Mouse (Mus musculus) embryonic stem cell, embryonic (primary cell): ENCODE measurements around the gene Aldh4a1.

Experiments
- CTCF ChIA-PET, 4 experiments: fragments of 300-600 bp in 2 of 4; fragments of 350-600 bp in 2 of 4; sonication (Branson Sonifier 250); formaldehyde crosslinking; loops; one replicate each; lab custom pipeline; 2022; ENCODE audit warnings: inconsistent platforms in 2 of 4; lab: Charles Lee
- POLR2A ChIA-PET, 4 experiments: fragments of 300-600 bp in 2 of 4; fragments of 350-600 bp in 2 of 4; sonication (Branson Sonifier 250); formaldehyde crosslinking; loops; one replicate each; lab custom pipeline; 2022; ENCODE audit warnings: antibody characterized with exemption in 4 of 4, inconsistent platforms in 1 of 4; lab: Charles Lee

The Aldh4a1 gene

DNA sequence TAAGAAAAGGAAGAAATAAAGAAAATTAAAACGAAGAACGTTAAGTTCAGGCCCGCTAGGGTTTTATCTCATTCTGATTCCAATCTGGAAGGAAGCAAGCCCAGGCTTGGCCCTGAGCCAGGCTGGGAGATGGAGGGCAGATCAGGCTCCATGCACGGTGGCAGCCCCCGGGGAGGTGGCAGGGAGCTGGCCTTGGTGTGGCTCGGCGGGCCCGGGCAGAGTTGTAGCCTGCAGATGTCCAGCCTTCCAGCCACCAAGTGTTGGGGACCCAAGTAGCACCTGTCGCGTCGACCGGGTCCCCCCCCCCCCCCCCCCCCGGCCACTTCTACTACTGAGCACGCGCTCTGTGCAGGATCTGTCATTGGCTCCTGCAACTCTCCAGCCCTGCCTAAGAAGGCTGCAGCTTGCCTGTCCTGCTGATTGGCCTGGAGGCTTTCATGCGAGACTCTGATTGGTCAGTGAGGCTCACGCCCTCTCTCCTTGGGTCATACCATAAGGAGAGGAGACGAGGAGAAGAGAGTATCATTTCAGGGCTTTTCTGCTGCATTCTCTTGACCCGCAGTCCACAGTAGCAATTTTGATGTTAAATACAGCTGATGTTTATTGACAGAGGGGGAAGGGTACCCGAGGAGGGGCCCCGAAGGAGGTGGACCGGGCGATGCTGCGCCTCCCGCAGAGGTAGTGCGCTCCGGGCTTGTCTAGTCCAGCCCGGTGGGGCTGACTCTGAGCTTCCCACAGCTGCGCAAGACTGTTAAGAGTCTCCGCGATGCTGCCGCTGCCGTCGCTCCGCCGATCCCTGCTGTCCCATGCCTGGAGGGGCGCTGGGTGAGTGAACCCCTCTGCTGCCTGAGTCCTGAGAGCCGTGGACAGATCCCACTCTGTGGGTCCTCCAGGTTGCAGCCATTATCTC lies at the start of gene Aldh4a1:
TSS of gene Aldh4a1 (plus strand) at position 494 of the 910 bp plus-strand sequence.
- ChIA-PET CTCF (interaction anchor here (0.5 to 4.8 kb wide), 28 partner anchors 10 to 1793 kb away, joined by 3 to 48 read pairs (median 4); partner anchors contain the start of genes Gm21969 (in 3 of the 4), Akr7a5 (in 1 of the 4) and Pqlc2 (in 1 of the 4)), POLR2A (interaction anchor here in 3 of 4 experiments (0.5 to 2.6 kb wide), 51 partner anchors 8 to 1662 kb away, joined by 3 to 35 read pairs (median 4); partner anchors contain the start of genes Gm21969 (in 3 of the 3), Akr7a5 (in 1 of the 3) and Pqlc2 (in 1 of the 3))

DNA sequence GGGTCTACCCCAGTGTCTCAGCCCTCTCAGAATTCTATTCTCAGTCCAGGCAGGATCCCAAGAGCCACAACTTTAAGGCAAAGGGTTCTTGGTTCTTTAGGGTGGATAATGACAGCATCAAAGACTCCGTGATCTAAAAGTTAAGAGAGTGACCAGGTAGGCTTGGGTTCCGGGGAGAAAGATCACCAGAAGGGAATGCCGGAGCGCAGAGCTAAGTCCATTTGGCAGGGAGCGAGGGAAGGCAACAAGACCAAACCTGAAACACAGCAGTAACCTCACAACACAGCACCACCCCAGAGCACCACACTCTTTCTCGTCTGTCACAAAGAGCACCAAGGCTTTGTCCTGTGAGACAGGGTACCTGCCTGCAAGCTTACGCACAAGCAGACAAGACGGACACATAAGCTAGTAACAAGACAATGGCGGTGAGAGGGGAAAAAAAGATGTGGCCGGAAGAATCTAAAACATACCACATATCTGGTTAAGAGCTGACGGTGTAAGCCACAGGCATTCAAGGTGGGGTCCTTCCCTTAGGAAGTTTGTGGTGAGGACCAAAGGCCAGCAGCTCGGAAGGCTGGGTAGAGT lies 49.6 kb upstream of the Aldh4a1 start:
- ChIA-PET CTCF (interaction anchor here (0.6 to 3.3 kb wide), 18 partner anchors 10 to 102 kb away, joined by 3 to 47 read pairs (median 5); partner anchors contain the start of gene Gm21969 (in 2 of the 4)), POLR2A (interaction anchor here in 3 of 4 experiments (0.6 to 4.4 kb wide), 25 partner anchors 11 to 442 kb away, joined by 3 to 48 read pairs (median 6); partner anchors contain the start of genes Aldh4a1 (in 3 of the 3) and Minos1 (in 1 of the 3))

DNA sequence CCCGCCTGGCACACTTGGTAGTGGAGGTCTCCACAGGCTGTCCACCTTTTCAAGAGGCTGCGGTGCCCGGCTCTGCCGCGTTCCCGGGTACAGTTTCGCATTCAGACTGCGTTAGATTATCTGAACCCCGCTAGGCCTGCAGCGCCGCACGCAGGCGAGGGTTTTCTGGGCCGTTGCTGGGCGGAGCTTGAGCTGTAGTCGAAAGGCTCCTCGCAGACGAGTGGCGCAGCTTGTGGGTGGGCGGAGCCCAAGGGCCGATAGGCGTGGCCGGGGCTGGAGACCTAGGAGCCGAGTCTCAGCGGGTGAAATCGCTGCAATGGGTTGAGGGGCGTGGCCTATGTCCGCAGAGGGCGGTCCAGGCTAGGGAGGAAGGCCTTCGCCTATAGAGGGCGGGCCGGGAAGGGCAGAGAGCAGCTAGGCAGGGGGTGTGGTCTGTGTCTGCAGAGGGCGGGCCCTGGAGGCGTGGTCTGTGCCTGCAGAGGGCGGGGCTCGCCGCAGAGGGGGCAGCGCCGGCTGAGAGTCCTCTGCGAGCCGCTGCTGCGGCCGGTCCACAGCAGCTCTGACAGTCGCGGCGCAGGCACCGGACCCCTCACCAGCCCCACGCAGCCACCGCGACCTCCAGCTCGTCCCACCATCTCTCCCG lies 48.4 kb upstream of the Aldh4a1 start:
- POLR2A ChIA-PET, result interaction anchor here in 3 of 4 experiments (0.5 to 4.4 kb wide), 59 partner anchors 8 to 1050 kb away, joined by 3 to 48 read pairs (median 5); partner anchors contain the start of genes Aldh4a1 (in 3 of the 3), Gm21969 (in 2 of the 3), Capzb (in 1 of the 3) and Minos1 (in 1 of the 3)

DNA sequence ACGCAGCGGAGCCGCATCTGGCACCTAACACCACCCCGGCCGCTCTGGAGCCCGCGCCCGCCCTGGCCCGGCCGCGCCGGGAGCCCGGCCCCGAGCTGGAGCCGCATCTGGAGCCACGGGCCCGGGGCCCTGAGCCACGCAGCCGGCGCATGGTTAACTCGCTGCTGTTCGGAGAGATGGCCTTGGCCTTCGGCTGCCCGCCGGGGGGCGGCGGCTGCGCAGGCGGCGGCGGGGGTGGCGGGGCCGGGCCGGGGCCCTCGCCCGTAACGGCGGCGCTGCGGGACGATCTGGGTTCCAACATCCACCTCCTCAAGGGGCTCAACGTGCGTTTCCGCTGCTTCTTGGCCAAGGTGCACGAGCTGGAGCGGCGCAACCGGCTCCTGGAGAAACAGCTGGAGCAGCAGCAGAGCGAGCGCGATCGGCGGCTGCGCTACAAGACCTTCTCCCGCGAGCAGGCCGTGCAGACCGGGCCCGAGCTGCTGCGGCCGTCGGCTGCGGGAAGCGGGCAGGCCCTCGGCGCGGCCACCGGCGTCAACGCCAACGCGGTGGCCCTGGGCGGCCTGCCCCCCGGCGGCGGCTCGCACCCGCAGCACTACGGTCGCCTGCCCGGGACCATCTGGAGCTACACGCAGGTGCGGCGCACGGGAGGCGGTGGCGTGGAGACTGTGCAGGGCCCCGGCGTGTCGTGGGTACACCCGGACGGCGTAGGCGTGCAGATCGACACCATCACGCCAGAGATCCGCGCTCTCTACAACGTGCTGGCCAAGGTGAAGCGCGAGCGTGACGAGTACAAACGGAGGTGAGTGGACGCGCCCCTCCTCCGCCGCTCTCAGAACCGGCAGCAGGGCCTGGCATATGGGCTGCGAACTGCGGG lies 47.6 kb upstream of the Aldh4a1 start:
- CTCF ChIA-PET, result interaction anchor here (0.6 to 3.3 kb wide), 39 partner anchors 8 to 585 kb away, joined by 3 to 47 read pairs (median 4); partner anchors contain the start of genes Gm21969 (in 3 of the 4), Akr7a5 (in 1 of the 4), Aldh4a1 (in 1 of the 4) and Pqlc2 (in 1 of the 4)
- POLR2A ChIA-PET, result interaction anchor here in 3 of 4 experiments (0.6 to 4.4 kb wide), 55 partner anchors 8 to 574 kb away, joined by 3 to 48 read pairs (median 5); partner anchors contain the start of genes Aldh4a1 (in 3 of the 3), Gm21969 (in 2 of the 3), Capzb (in 1 of the 3) and Minos1 (in 1 of the 3)

More for the DNA sequence above, 48.4 kb upstream of the Aldh4a1 start:
- CTCF ChIA-PET, result interaction anchor here (0.5 to 3.3 kb wide), 44 partner anchors 9 to 1664 kb away, joined by 3 to 47 read pairs (median 4); partner anchors contain the start of genes Gm21969 (in 3 of the 4), Akr7a5 (in 1 of the 4), Aldh4a1 (in 1 of the 4) and Pqlc2 (in 1 of the 4)

DNA sequence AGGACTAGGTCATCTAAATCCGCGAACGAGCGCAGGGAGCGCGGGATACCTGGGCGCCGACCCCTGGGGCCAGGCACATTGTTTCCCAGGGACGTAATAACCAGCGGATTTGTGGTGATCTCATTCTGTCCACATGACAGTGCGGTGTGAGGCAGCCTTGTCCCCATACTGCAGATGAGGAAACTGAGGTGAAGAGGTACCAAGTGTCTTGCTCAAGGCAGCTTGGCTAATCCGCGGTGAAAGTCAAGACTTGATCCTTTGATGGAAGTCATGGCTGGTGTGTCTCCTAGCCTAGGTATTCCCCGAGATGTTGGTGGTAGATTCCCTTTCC lies 47.0 kb upstream of the Aldh4a1 start:
- ChIA-PET POLR2A (interaction anchor here in 3 of 4 experiments (0.6 to 4.4 kb wide), 15 partner anchors 9 to 246 kb away, joined by 3 to 48 read pairs (median 6); partner anchors contain the start of gene Aldh4a1 (in 2 of the 3)), CTCF (interaction anchor here in 3 of 4 experiments (0.6 to 3.3 kb wide), 7 partner anchors 12 to 233 kb away, joined by 3 to 47 read pairs (median 12); partner anchors contain the start of gene Gm21969 (in 2 of the 3))

DNA sequence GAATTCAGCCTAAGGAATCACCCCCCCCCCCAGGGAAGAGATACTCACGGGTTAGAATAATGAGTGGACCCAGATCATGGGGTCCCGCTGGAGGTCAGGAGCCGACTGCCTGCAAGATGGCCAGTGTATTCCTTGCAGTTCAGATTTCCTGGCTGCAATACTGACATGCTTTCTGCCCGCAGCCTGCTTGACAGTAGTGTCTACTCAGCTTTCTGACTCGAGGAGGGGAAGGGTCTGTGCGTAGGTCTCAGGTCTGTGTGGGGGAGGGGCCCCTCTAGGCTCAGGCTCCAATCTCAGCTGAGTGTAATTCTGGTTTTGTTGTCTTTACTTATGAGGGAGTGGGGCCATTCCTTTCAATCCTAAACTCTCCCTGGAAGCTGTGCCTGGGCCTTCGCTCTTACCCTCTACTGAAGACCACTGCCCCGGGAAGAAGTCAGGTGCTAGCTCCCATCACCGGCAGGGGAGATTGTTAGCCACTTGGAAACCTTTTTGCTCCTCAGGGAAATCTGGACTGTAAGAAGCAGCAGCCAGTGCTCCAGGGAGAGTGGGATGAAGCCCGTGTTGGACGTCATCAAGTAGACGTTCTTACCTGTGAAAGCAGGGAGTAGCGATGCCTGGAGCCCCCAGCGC lies 46.3 kb upstream of the Aldh4a1 start:
- CTCF ChIA-PET, result interaction anchor here in 2 of 4 experiments (1.3 to 2.4 kb wide), 2 partner anchors 26 kb away, joined by 4 to 16 read pairs; partner anchors contain the start of gene Gm21969 (in 1 of the 2)
- POLR2A ChIA-PET, result interaction anchor here in 2 of 4 experiments (0.7 to 4.4 kb wide), 6 partner anchors 8 to 246 kb away, joined by 3 to 48 read pairs (median 8); partner anchors contain the start of gene Aldh4a1 (in 1 of the 2)

DNA sequence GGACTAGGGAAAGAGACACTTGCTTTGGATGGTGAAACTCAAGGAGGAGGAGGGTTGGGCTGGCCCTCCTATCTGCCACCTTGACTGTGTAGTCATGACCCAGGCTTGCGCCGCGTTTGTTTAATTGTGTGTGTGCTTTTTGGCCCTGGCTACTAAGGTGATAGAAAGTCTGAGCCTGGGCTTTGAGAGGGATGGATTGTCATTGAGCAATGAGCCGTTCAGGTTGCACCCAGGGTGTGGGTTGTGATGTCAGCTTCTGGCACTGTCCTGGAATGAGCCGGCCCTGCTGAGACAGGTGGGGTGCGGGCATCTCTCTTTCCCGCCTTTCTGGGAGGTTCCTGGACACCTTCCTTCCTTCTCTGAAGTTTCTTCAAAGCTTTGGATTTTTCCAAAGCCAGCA lies 45.7 kb upstream of the Aldh4a1 start:
- ChIA-PET POLR2A (interaction anchor here in 2 of 4 experiments (0.7 to 4.4 kb wide), 3 partner anchors 8 to 90 kb away, joined by 3 to 48 read pairs (median 13); partner anchors contain the start of gene Aldh4a1 (in 1 of the 2)), CTCF (interaction anchor here in 1 of 4 experiments (1.3 kb wide), 1 partner anchor 26 kb away, joined by 4 read pairs; no protein-coding TSS in a partner anchor)

DNA sequence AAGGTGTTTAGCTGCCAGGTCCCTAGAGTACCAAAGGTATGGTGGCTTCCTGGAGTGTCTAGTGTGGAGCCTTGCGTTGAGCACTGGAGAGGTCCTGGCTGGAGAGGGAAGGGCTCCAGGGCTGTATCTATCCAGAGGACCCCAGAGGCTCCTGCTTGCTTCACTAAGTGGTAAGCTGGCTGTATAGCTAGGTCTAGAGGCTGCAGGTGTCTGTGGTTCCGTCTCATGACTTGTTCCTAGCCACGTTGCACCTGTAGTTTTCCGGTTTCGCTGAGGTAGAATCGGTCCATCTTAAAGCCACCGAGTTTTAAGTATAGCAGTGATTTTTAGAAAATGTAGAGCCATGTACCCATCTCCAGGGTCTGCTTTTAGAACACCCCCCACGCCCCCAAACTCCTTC lies 44.3 kb upstream of the Aldh4a1 start:
- CTCF ChIA-PET, result interaction anchor here (0.6 to 1.7 kb wide), 8 partner anchors 10 to 659 kb away, joined by 3 to 12 read pairs (median 4); partner anchors contain the start of gene Gm21969 (in 1 of the 4)
- POLR2A ChIA-PET, result interaction anchor here in 3 of 4 experiments (0.6 to 1.4 kb wide), 5 partner anchors 10 to 242 kb away, joined by 3 to 5 read pairs (median 4); no protein-coding TSS in a partner anchor

DNA sequence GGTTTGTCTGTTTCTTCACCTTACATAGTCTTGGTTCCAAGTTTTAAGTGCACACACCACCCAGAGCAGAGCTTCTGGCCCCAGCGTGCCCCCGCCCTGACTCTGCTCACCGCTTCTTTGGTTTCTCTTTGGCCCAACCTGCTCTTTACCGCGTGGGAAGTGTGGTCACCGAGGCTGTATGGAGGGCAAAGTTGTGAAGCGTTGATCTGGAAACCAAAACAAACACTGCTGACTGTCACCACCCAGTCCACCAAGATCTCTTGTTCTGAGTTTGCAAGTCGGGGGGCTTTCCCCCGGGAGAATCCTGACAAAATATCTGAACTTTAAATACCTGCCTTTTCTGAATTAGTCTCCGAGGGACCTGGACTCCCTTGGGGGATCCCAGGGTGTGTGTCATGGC lies 43.7 kb upstream of the Aldh4a1 start:
- CTCF ChIA-PET, result interaction anchor here in 2 of 4 experiments (1.0 to 1.7 kb wide), 4 partner anchors 10 to 33 kb away, joined by 3 to 4 read pairs (median 3); partner anchors contain the start of gene Gm21969 (in 1 of the 2)
- POLR2A ChIA-PET, result interaction anchor here in 2 of 4 experiments (0.6 to 1.4 kb wide), 2 partner anchors 9 to 243 kb away, joined by 3 read pairs; no protein-coding TSS in a partner anchor

DNA sequence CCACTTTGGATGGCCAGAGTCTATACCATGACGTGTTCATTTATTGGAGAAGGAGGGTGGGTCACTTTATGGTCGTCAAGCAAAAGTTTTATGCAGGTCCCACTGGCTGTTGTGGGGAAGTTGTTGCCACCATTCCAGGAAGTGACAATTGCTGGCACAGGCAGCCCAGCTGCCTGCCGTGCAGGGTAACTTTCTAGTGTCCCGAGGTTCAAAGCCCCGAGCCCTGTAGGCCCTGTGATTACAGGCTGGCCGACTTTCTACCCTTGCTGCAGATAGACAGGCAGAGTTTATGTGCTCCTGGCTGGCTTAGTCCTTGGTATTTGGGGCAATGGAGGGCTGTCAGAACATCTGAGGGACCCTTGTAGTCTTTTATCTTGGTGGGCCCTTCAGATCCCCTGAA lies 43.2 kb upstream of the Aldh4a1 start:
- ChIA-PET CTCF (interaction anchor here in 1 of 4 experiments (1.7 kb wide), 1 partner anchor 32 kb away, joined by 3 read pairs; no protein-coding TSS in a partner anchor), POLR2A (interaction anchor here in 2 of 4 experiments (0.7 to 1.4 kb wide), 4 partner anchors 9 to 37 kb away, joined by 3 to 5 read pairs (median 3); partner anchors contain the start of gene Gm21969 (in 1 of the 2))

DNA sequence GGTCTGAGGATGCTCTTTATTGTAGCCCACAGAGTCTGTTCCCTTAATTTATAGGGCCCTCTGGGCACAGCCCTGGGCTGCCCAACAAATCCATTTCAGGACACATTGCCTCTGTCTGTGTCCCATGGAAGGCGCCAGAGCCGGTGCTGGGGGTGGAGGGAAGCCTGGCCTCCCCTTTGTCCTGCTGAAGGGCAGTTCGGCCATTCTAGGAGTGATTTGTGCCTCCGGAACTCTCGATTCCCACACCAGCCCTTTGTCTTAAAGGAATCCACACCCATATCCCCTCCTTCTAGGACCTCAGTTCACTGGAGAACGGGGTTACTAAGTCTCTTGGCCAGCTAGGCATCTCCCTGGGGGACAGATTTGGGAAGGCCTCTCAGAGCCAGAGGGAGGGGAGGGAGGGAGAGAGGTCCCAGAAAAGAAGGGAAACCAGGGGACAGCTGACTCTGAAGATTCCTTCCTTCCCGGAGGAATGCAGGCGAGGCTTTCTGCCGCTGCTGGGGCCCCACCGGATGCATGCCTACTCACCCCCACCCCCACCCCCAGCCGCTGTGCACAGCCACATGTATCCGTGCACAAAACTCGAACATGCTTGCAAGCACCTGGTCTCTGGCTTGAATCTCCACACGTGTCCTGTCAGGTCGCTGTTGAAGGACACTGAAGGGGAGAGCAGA lies 41.9 kb upstream of the Aldh4a1 start:
- ChIA-PET CTCF (interaction anchor here (0.5 to 3.4 kb wide), 10 partner anchors 22 to 691 kb away, joined by 3 to 20 read pairs (median 4); partner anchors contain the start of gene Gm21969 (in 4 of the 4)), POLR2A (interaction anchor here in 1 of 4 experiments (0.9 to 1.3 kb wide), 3 partner anchors 12 to 42 kb away, joined by 3 to 4 read pairs (median 4); partner anchors contain the start of genes Aldh4a1 and Gm21969)

DNA sequence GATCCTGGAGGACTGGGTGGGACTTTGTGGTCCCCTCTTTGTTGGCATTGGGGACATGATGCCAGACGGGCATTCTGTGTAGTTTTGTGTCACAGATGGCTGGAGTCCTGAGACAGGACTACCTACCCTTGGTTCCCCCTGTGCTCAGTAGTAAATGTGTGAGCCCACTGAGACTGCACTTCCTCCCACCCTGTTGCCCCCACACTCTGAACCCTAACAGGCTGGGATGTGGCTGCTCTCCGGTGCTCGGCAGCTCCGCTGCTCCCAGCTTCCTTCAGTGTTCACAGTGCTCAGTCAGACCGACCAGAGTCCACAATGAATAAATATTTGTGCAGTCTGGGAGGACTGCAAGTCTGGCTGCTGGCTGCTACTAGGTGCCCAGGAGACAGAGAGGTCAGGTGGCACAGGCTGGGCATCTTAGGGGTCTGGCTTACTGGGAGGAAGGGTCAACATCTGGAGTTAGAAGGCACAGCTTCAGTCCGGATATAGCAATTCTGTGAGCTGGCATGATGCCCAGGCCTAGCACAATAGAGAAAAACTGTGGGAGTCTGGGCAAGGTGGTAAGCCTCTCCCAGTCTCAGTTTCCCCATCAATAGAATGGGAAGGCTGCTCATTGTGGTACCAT lies 41.1 kb upstream of the Aldh4a1 start:
- CTCF ChIA-PET, result interaction anchor here (0.5 to 3.4 kb wide), 7 partner anchors 21 to 448 kb away, joined by 3 to 20 read pairs (median 6); partner anchors contain the start of gene Gm21969 (in 4 of the 4)
- POLR2A ChIA-PET, result interaction anchor here in 2 of 4 experiments (0.9 to 1.1 kb wide), 3 partner anchors 12 to 41 kb away, joined by 3 to 4 read pairs (median 4); partner anchors contain the start of gene Aldh4a1 (in 1 of the 2)

DNA sequence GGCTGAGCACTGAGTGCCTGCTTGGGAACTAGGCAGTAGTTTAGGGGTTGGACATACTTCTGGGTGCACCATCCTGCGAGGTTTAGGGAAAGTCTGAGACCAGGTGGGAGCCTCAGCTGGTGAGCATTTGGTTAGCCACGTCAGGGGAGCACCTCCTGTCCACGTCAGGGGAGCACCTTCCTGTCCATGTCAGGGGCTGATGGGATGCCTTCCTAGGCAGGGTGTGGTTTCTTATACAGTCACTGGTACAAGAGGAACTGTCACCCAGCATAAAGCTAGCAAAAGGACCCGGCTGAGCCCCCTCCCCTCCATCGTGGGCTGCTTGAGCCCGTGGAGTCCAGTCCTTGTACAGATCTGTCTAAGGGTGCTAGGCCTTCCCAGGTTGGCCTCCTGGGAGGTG lies 40.3 kb upstream of the Aldh4a1 start:
- CTCF ChIA-PET, result interaction anchor here in 3 of 4 experiments (1.1 to 3.4 kb wide), 7 partner anchors 8 to 112 kb away, joined by 3 to 20 read pairs (median 11); partner anchors contain the start of gene Gm21969 (in 2 of the 3)
- POLR2A ChIA-PET, result interaction anchor here in 2 of 4 experiments (1.0 to 6.3 kb wide), 4 partner anchors 8 to 11 kb away, joined by 3 to 48 read pairs (median 4); no protein-coding TSS in a partner anchor
